Comparison of ENCODE assay signal across 8 mouse cellular contexts in the genomic region with DNA sequence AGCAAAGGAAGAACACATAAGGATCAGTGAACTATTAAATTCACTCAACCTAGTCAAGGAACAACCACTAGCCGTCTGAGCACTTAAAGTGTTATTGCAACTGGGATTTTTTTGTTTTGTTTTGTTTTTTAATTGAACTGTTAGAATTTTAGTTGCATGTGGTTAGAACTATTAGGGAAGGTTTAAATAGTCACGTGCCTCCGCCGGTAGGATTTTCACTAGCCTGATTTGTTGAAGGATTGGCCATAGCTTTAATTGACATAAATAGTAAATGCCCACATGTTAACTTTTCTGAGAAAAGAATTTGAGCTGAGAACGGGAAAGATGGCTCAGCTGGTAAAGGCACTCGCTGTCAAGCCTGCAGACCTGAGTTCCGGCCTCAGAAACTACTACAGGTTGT. TPM values are rescaled to one million over a fixed set of nuclear protein-coding genes. Genes with fewer than 3 reads are reported as not detected.
DNase-seq lines count a peak whose midpoint lies in the region; ATAC-seq lines count a peak whose summit lies in the region.

No protein-coding gene starts in this region.

- no peak overlapping the region for H3K27ac ChIP-seq in liver, embryonic 11.5 days (ENCODE audit: low read depth, low read length)
- H3K27ac ChIP-seq in embryonic facial prominence, embryonic 15.5 days (replicated peaks): no peak overlapping the region
- peak overlapping the region; percentile 98 for H3K27ac ChIP-seq in limb, embryonic 10.5 days
- no peak overlapping the region for H3K27ac ChIP-seq in neural tube, embryonic 14.5 days (ENCODE audit: low read depth, low read length)

- WGBS in liver, embryonic 11.5 days: 85% methylated on average over 7 of the region's 7 CpGs
- 79% methylated on average over 7 of the region's 7 CpGs for WGBS in embryonic facial prominence, embryonic 15.5 days
- 87% methylated on average over 7 of the region's 7 CpGs for WGBS in limb, embryonic 10.5 days
- 79% methylated on average over 7 of the region's 7 CpGs for WGBS in neural tube, embryonic 14.5 days

- H3K4me2 ChIP-seq in liver, embryonic 11.5 days: peak overlapping the region; percentile 59
- peak overlapping the region; percentile 63 for H3K4me2 ChIP-seq in embryonic facial prominence, embryonic 15.5 days (replicated peaks)
- peak overlapping the region; percentile 47 for H3K4me2 ChIP-seq in neural tube, embryonic 14.5 days (ENCODE audit: low read depth, low read length)

- no peaks in the 10 kb centered on the region for H3K4me1 ChIP-seq in liver, embryonic 11.5 days (replicated peaks; ENCODE audit: control insufficient read depth, insufficient read depth, low read length)
- no peaks in the 10 kb centered on the region for H3K4me1 ChIP-seq in embryonic facial prominence, embryonic 15.5 days
- no peaks in the 10 kb centered on the region for H3K4me1 ChIP-seq in limb, embryonic 10.5 days
- H3K4me1 ChIP-seq in neural tube, embryonic 14.5 days (ENCODE audit: control insufficient read depth, insufficient read depth, low read length): no peaks in the 10 kb centered on the region

- ATAC-seq in liver, embryonic 11.5 days (replicated peaks; ENCODE audit: low FRiP score): no peak
- ATAC-seq in embryonic facial prominence, embryonic 15.5 days (ENCODE audit: insufficient number of reproducible peaks, low FRiP score, low TSS enrichment, low read depth): no peak
- ATAC-seq in neural tube, embryonic 14.5 days (ENCODE audit: low read depth): peak; percentile 9

- no peaks in the 10 kb centered on the region for H3K27me3 ChIP-seq in liver, embryonic 11.5 days (replicated peaks; ENCODE audit: control insufficient read depth, insufficient read depth, low read length)
- no peaks in the 10 kb centered on the region for H3K27me3 ChIP-seq in embryonic facial prominence, embryonic 15.5 days
- no peaks in the 10 kb centered on the region for H3K27me3 ChIP-seq in limb, embryonic 10.5 days (ENCODE audit: low read depth, poor library complexity, severe bottlenecking)
- no peaks in the 10 kb centered on the region for H3K27me3 ChIP-seq in neural tube, embryonic 14.5 days (ENCODE audit: control insufficient read depth, insufficient read depth, low read length)

- no peak for DNase-seq in liver, embryonic 11.5 days (ENCODE audit: low spot score)
- DNase-seq in liver: no peak
- no peak for DNase-seq in limb, embryonic 10.5 days (ENCODE audit: low spot score)
- DNase-seq in right cerebral cortex, postnatal 4 days: no peak
- no peak for DNase-seq in ovary, adult 18-20 months (ENCODE audit: low spot score)
- no peak for DNase-seq in ovary, postnatal 10 days (ENCODE audit: low spot score)

- H3K36me3 ChIP-seq in liver, embryonic 11.5 days (ENCODE audit: control insufficient read depth, insufficient read depth, low read length): 0 out of 2 replicates have a peak, but pooled peaks cover 3% of the 10 kb centered on the region
- peaks cover 23% of the 10 kb centered on the region for H3K36me3 ChIP-seq in embryonic facial prominence, embryonic 15.5 days
- peaks cover 27% of the 10 kb centered on the region for H3K36me3 ChIP-seq in limb, embryonic 10.5 days
- peaks cover 6% of the 10 kb centered on the region; the same call in 1 of the 2 replicates for H3K36me3 ChIP-seq in neural tube, embryonic 14.5 days (ENCODE audit: control insufficient read depth, insufficient read depth, low read length)

- no peak overlapping the region for H3K9ac ChIP-seq in liver, embryonic 11.5 days (ENCODE audit: low read depth, low read length)
- H3K9ac ChIP-seq in embryonic facial prominence, embryonic 15.5 days: no peak overlapping the region
- no peak overlapping the region for H3K9ac ChIP-seq in neural tube, embryonic 14.5 days (replicated peaks; ENCODE audit: low read depth, low read length)

- H3K4me3 ChIP-seq in liver, embryonic 11.5 days (ENCODE audit: low read depth, low read length): peak overlapping the region; percentile 79
- peak overlapping the region; percentile 89 for H3K4me3 ChIP-seq in embryonic facial prominence, embryonic 15.5 days (replicated peaks)
- peak overlapping the region; percentile 71 for H3K4me3 ChIP-seq in limb, embryonic 10.5 days
- H3K4me3 ChIP-seq in neural tube, embryonic 14.5 days (ENCODE audit: low read depth, low read length): peak overlapping the region; percentile 69

- H3K9me3 ChIP-seq in liver, embryonic 11.5 days (ENCODE audit: control insufficient read depth, low read length): no peaks in the 10 kb centered on the region
- no peaks in the 10 kb centered on the region for H3K9me3 ChIP-seq in embryonic facial prominence, embryonic 15.5 days (replicated peaks)
- H3K9me3 ChIP-seq in limb, embryonic 10.5 days (replicated peaks): no peaks in the 10 kb centered on the region
- no peaks in the 10 kb centered on the region for H3K9me3 ChIP-seq in neural tube, embryonic 14.5 days (ENCODE audit: control insufficient read depth, low read length)

RNA-seq across cellular contexts. Expression of a gene that starts 0.8 kb away (rescaled TPM):
- polyA plus RNA-seq in liver, embryonic 11.5 days (2014; fragmentation: Nextera tagmentation; extraction: Ambion mirVana): 15.3 and 19.5 TPM in 2 replicates
- 23.4 and 25.7 TPM in 2 replicates for polyA plus RNA-seq in embryonic facial prominence, embryonic 15.5 days (2015; fragmentation: Nextera tagmentation; extraction: Ambion mirVana)
- polyA plus RNA-seq in limb, embryonic 10.5 days (2016; fragmentation: Nextera tagmentation; extraction: Ambion mirVana): 19.4 and 22.9 TPM in 2 replicates
- polyA plus RNA-seq in neural tube, embryonic 14.5 days (2014; fragmentation: Nextera tagmentation; extraction: Ambion mirVana): 25.9 and 26.4 TPM in 2 replicates
